Mouse (Mus musculus): ENCODE results near the gene Plaur.

DNA sequence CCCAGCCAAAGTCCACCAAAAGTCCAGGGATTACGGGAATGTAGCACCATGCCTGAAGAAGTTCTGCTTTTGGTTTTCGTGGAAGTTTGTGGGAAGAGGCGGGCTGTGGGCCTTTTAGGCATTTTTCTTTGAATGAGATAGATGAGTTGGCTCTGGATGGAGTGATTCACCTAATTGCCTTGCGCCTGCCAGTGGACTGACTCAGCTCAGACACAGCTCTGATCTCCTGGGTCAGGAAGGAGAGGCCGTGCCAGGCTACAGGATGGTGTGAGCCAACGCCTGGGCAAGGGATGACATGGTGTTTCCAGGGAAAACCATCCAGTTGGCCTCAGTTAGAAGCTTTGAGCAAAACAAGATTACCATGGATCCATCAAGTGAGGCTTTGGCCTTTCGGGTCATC is 8.1 kb downstream of the Plaur start:
- no peak for TF ChIP-seq GATA1 (IDR thresholded peaks at IDR 0.05; ENCODE audit: borderline replicate concordance, low read length)
- no peak for TF ChIP-seq FLI1 (IDR thresholded peaks at IDR 0.05; ENCODE audit: low read length)
